Mouse (Mus musculus) lung, postnatal 0 days (tissue): Measurements from ENCODE around the gene Cdkal1. TPM values are rescaled to one million over a fixed set of nuclear protein-coding genes. Genes with fewer than 3 reads are reported as not detected.

ENCODE experiments used
- ATAC-seq: fragments of 200-750 bp; cut with Nextera tagmentation; 2 replicates; pipeline ENCODE4 v1.8.0; 2017; ENCODE audit warnings: moderate library complexity
- DNase-seq: peaks from one replicate; pipeline ENCODE4 v3.0.0-alpha.2; 2016; ENCODE audit warnings: low spot score
- H3K27ac ChIP-seq: fragments of 300-500 bp; sonication (generic); 2 replicates; pipeline ENCODE4 v1.5.1; 2014; ENCODE audit warnings: antibody characterized with exemption, mild to moderate bottlenecking, low read length, mixed read lengths
- H3K27me3 ChIP-seq: fragments of 300-500 bp; sonication (generic); replicated peaks from 2 replicates; pipeline ENCODE4 v1.6.1; 2014; ENCODE audit warnings: low read length, mixed read lengths; ENCODE audit not compliant: insufficient read depth
- H3K36me3 ChIP-seq: fragments of 300-500 bp; sonication (generic); 2 replicates; pipeline ENCODE4 v1.6.1; 2014; ENCODE audit warnings: low read length, mixed read lengths; ENCODE audit not compliant: insufficient read depth
- H3K4me1 ChIP-seq: fragments of 300-500 bp; sonication (generic); 2 replicates; pipeline ENCODE4 v1.6.1; 2014; ENCODE audit warnings: antibody characterized with exemption, low read depth, low read length, mixed read lengths; ENCODE audit not compliant: insufficient read depth
- H3K4me2 ChIP-seq: fragments of 300-500 bp; sonication (generic); replicated peaks from 2 replicates; pipeline ENCODE4 v1.6.1; 2014; ENCODE audit warnings: low read depth, mild to moderate bottlenecking, low read length, moderate library complexity, mixed read lengths
- H3K4me3 ChIP-seq: fragments of 300-500 bp; sonication (generic); 2 replicates; pipeline ENCODE4 v1.5.1; 2014; ENCODE audit warnings: low read depth, low read length
- H3K9ac ChIP-seq: fragments of 300-500 bp; sonication (generic); replicated peaks from 2 replicates; pipeline ENCODE4 v1.6.1; 2014; ENCODE audit warnings: low read depth, mild to moderate bottlenecking
- H3K9me3 ChIP-seq: fragments of 300-500 bp; sonication (generic); 2 replicates; pipeline ENCODE4 v1.6.1; 2016; ENCODE audit warnings: low read length, mixed read lengths
- CTCF ChIP-seq: IDR thresholded peaks from 2 replicates; pipeline ENCODE4 v1.5.1; 2016; ENCODE audit warnings: antibody characterized with exemption, mild to moderate bottlenecking
- EP300 ChIP-seq: IDR thresholded peaks from 2 replicates; pipeline ENCODE4 v1.6.1; 2016; ENCODE audit warnings: antibody characterized with exemption, mild to moderate bottlenecking, control low read depth
- WGBS: fragments of 180-500 bp; shearing (Covaris S2); extraction: QIAGEN DNeasy Blood & Tissue Kit; methylation state at CpG from one replicate; pipeline ENCODE4 v1.1.7; 2014; 5-methylcytosine and 5-hydroxymethylcytosine counted together
- polyA plus RNA-seq: library from polyadenylated mRNA; unstranded; fragments of >200 nt; fragmentation: Nextera tagmentation; extraction: Ambion mirVana; gene quantifications from 2 replicates; pipeline ENCODE4 v1.2.1, GENCODE M21; 2015

Gene Cdkal1
- polyA plus RNA-seq, 1 experiment from 2014 or later = 14.7 TPM

DNA sequence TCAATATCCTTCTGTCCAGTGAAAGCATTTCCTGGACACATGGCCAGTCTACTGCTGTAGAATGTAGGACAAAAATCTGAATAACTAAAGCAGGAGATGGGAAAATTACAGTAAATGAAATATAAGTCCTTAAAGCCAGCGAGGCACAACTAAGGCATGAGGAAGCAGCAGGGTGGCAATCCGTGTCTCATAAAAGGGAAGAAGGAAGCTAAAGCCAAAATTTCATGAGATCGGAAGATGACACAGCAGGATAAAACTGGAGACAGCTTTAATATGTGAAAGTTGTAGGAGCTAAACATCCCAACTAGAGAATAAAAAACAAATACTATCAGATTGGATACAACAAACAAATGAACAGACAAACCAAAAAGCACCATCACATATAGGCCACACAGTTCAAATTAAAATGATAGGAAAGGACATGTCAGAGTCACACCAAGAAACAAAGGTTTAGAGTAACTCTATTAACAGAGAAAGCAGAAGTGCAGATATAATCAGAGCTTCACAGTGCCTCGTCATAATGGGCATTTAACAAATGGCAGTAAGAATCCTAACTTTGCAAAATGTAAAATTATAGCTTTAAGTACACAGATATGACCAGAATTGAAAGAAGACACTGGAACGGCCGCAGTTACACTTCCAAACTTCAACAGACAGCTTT is 204.8 kb downstream of the Cdkal1 start:
- DNase-seq (no peak), ATAC-seq (no peak)
- H3K4me2 ChIP-seq = no peak overlapping the region
- no peak for TF ChIP-seq CTCF
- H3K9me3 ChIP-seq = no peaks in the 10 kb centered on the region
- H3K27ac ChIP-seq = no peak overlapping the region
- no peaks in the 10 kb centered on the region for H3K36me3 ChIP-seq
- no peak overlapping the region for H3K9ac ChIP-seq
- H3K4me3 ChIP-seq = no peak overlapping the region
- H3K4me1 ChIP-seq = 0 out of 2 replicates have a peak, but pooled peaks cover 3% of the 10 kb centered on the region
- 76% methylated on average over 6 of the region's 6 CpGs for WGBS
- no peaks in the 10 kb centered on the region for H3K27me3 ChIP-seq

DNA sequence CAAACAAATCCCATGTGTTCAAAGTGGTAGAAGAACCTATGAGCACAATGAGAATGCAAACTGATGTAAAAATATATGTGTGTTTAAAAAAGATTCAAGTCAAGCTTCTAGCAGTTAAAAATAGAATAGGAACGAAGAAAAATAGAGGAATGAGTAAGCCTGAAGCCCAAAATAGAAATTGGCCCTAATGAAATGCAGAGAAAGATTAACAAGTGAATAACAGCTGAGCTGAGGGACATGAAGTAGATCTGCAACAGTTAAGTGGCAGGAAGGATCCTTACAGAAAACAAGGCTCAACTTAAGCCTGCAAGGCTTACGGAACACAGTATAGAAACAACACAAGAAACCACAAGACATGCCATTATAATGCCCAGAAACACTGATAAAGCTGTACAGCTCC is 205.9 kb downstream of the Cdkal1 start:
- Histone ChIP-seq H3K9ac (no peak overlapping the region), H3K27me3 (no peaks in the 10 kb centered on the region), H3K4me2 (no peak overlapping the region), H3K36me3 (no peaks in the 10 kb centered on the region), H3K27ac (no peak overlapping the region), H3K4me3 (no peak overlapping the region), H3K4me1 (0 out of 2 replicates have a peak, but pooled peaks cover 3% of the 10 kb centered on the region), H3K9me3 (no peaks in the 10 kb centered on the region)
- WGBS = 55% methylated on average over 2 of the region's 2 CpGs
- TF ChIP-seq EP300 = no peak
- no peak for TF ChIP-seq CTCF
- DNase-seq = no peak
- no peak for ATAC-seq

DNA sequence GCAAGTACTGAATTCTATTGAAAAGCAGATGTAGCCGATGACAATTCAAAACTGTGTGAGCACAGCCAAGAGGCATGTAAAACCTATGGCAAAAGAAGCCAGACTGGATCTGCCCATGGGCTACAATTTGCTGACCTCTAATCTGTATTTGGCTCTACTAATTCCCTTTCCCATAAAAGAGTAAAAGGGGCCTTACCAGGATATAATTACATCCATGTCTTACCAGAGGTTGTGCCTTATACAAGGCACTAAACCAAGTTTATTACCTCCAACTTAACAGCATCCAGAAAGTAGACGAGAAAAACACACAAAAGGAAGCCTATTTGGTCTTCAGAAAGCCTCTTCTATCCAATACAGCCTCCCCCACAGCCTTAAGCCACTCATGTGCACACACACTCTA is 213.2 kb downstream of the Cdkal1 start:
- H3K36me3 ChIP-seq = no peaks in the 10 kb centered on the region
- DNase-seq (no peak), ATAC-seq (no peak)
- 90% methylated on average over 2 of the region's 2 CpGs for WGBS
- H3K27me3 ChIP-seq = no peaks in the 10 kb centered on the region
- no peak overlapping the region for H3K27ac ChIP-seq
- H3K9me3 ChIP-seq = no peaks in the 10 kb centered on the region
- no peak overlapping the region for H3K4me2 ChIP-seq
- no peak overlapping the region for H3K9ac ChIP-seq
- TF ChIP-seq CTCF = no peak
- TF ChIP-seq EP300 = no peak
- H3K4me1 ChIP-seq = peaks cover 6% of the 10 kb centered on the region; the same call in 1 of the 2 replicates
- no peak overlapping the region for H3K4me3 ChIP-seq

DNA sequence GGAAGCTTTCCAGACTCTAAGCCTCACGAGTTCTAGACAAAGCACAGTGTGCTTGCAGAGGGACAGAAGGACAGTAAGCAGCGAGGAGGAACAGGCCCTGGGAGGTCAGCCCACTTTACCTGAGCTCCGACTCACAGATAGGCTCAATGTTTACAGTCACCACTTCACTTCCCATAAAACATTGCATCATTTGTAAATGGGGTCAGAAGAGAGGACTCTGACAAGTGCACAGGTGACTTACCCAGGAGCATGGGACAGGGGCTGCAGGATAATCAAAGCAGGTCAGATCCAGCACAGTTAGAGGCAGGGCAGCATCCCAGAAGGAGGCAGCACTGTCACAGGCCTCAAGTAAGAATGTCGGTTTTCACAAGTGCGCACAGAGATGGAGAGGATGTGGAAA is 214.3 kb downstream of the Cdkal1 start:
- no peaks in the 10 kb centered on the region for H3K27me3 ChIP-seq
- H3K4me2 ChIP-seq = no peak overlapping the region
- H3K4me3 ChIP-seq = no peak overlapping the region
- TF ChIP-seq CTCF (no peak), EP300 (no peak)
- H3K4me1 ChIP-seq = peaks cover 6% of the 10 kb centered on the region; the same call in 1 of the 2 replicates
- DNase-seq (no peak), ATAC-seq (no peak)
- 66% methylated on average over 5 of the region's 5 CpGs for WGBS
- H3K36me3 ChIP-seq = no peaks in the 10 kb centered on the region
- H3K9me3 ChIP-seq = no peaks in the 10 kb centered on the region
- H3K9ac ChIP-seq = no peak overlapping the region
- H3K27ac ChIP-seq = no peak overlapping the region

GRCm38 (mm10) chr13:29640186-29640585 is 215.3 kb downstream of the Cdkal1 start:
- 57% methylated on average over 1 of the region's 1 CpGs for WGBS

DNA sequence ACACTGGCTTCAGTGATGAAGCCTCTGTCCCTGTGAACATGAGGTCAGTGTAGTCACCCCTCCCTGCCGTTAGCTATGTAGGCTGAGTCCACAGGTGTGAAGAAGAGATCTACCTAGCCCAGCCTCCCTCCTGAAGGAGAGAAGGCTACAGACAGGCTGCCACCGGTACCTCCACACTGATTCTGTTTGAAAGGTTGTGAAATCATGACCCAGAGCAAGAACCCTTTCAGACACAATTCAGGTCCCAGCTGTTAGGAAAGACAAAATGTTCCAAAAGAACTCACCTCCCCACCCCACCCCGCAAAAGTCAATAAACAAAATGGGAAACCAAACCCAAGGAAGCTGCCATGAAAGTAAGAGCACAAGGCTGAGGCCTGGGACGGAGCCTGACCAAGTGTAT is 217.2 kb downstream of the Cdkal1 start:
- Histone ChIP-seq H3K27me3 (no peaks in the 10 kb centered on the region), H3K4me1 (peaks cover 6% of the 10 kb centered on the region; the same call in 1 of the 2 replicates), H3K4me3 (no peak overlapping the region), H3K9me3 (no peaks in the 10 kb centered on the region), H3K27ac (0 out of 2 replicates have a peak overlapping the region, but pooled peaks have one; percentile 16), H3K36me3 (no peaks in the 10 kb centered on the region), H3K9ac (no peak overlapping the region), H3K4me2 (no peak overlapping the region)
- WGBS = 75% methylated on average over 4 of the region's 4 CpGs
- TF ChIP-seq CTCF (no peak), EP300 (no peak)
- no peak for ATAC-seq
- no peak for DNase-seq

More at GRCm38 (mm10) chr13:29640186-29640585, 215.3 kb downstream of the Cdkal1 start:
- TF ChIP-seq EP300 (no peak), CTCF (no peak)
- DNase-seq = no peak
- Histone ChIP-seq H3K9me3 (no peaks in the 10 kb centered on the region), H3K4me1 (peaks cover 6% of the 10 kb centered on the region; the same call in 1 of the 2 replicates), H3K9ac (no peak overlapping the region), H3K36me3 (no peaks in the 10 kb centered on the region), H3K27ac (no peak overlapping the region), H3K4me3 (no peak overlapping the region), H3K4me2 (no peak overlapping the region), H3K27me3 (no peaks in the 10 kb centered on the region)
- no peak for ATAC-seq
